Mouse (Mus musculus): ENCODE results near the gene Gm17545. TPM values are rescaled to one million over a fixed set of nuclear protein-coding genes. Genes with fewer than 3 reads are reported as not detected.

Gm17545 gene
- total RNA-seq, 4 experiments from 2014 or later, result not detected

- no peak for DNase-seq (ENCODE audit: low spot score in 2 of 2)
Observed at GRCm38 (mm10) chr9:22488963-22489362, 34.9 kb downstream of the Gm17545 start.

GRCm38 (mm10) chr9:22494203-22494807 is 40.2 kb downstream of the Gm17545 start:
- DNase-seq (ENCODE audit: low spot score in 2 of 2), result no peak

GRCm38 (mm10) chr9:22495133-22495532 is 41.0 kb downstream of the Gm17545 start:
- DNase-seq (ENCODE audit: low spot score in 2 of 2), result no peak

GRCm38 (mm10) chr9:22497021-22497767 is 43.1 kb downstream of the Gm17545 start:
- DNase-seq (ENCODE audit: low spot score in 2 of 2), result no peak

- DNase-seq (ENCODE audit: low spot score in 2 of 2), result no peak
Observed at GRCm38 (mm10) chr9:22502972-22503371, 48.9 kb downstream of the Gm17545 start.

GRCm38 (mm10) chr9:22503581-22503980 is 49.5 kb downstream of the Gm17545 start:
- DNase-seq (ENCODE audit: low spot score in 2 of 2), result no peak

GRCm38 (mm10) chr9:22505574-22505973 is 51.5 kb downstream of the Gm17545 start:
- DNase-seq (ENCODE audit: low spot score in 2 of 2), result no peak

Other genes starting within 250 kb of the Gm17545 start
- gene Zfp809, start 228.6 kb upstream of the Gm17545 start, total RNA-seq (2022), result 1 to 10 TPM; 4.7 to 7.5 (median 6.8) TPM
- not detected for gene Zfp599, start 194.4 kb upstream of the Gm17545 start, total RNA-seq (2022)
- gene Zfp810, start 146.6 kb upstream of the Gm17545 start, total RNA-seq (2022), result under 1 TPM; 0.29 to 0.56 (median 0.43) TPM
- gene Anln, start 65.1 kb upstream of the Gm17545 start, total RNA-seq (2022), result 1 to 10 TPM in 3 of 4 experiments, under 1 TPM in 1; 0.97 to 2.0 (median 1.7) TPM
- under 1 TPM; 0.15 to 0.32 (median 0.19) TPM for gene 9530077C05Rik, start 42.8 kb upstream of the Gm17545 start, total RNA-seq (2022)
- 10 to 100 TPM; 34.1 to 41.6 (median 37.8) TPM for gene Rp9, start 15.5 kb downstream of the Gm17545 start, total RNA-seq (2022)
- gene Bbs9, start 21.4 kb downstream of the Gm17545 start, total RNA-seq (2022), result 1 to 10 TPM; 8.7 to 10.0 (median 9.5) TPM

Measured in gastrocnemius, adult 8-10 months (tissue).